Mouse (Mus musculus): ENCODE measurements around the gene Twist2.

GRCm38 (mm10) chr1:91800348-91800747, 913 bp upstream of the Twist2 start:
- TF ChIP-seq CTCF (IDR thresholded peaks at IDR 0.05; ENCODE audit: low read depth, low read length): no peak
- TF ChIP-seq POLR2A (IDR thresholded peaks at IDR 0.05; ENCODE audit: borderline replicate concordance, low read depth, low read length): no peak

Data from bone marrow macrophage, adult 2 months (primary cell).